ENCODE assay signal across 31 mouse cellular contexts in genomic region chr8:61561220-61561619, GRCm38 (mm10).
"Had no signal": no experiment of that assay in that cellular context is flagged by ENCODE, and none has a peak within 500 bp of the region (broad histone marks: within the 10 kb centered on the region; RNA-seq: fewer than 3 reads in every experiment).

No protein-coding gene starts in this region.

- H3K27me3 ChIP-seq: limb, embryonic 12.5 days; limb, embryonic 13.5 days; limb, embryonic 15.5 days; liver, embryonic 12.5 days; liver, embryonic 13.5 days; liver, embryonic 15.5 days; lung, embryonic 15.5 days; midbrain, embryonic 12.5 days; midbrain, embryonic 13.5 days; midbrain, embryonic 15.5 days had no signal

- H3K9ac ChIP-seq: limb, embryonic 12.5 days; limb, embryonic 13.5 days; limb, embryonic 15.5 days; liver, embryonic 12.5 days; liver, embryonic 13.5 days; liver, embryonic 14.5 days; liver, embryonic 15.5 days; lung, embryonic 14.5 days; lung, embryonic 15.5 days; midbrain, embryonic 12.5 days; midbrain, embryonic 13.5 days; midbrain, embryonic 15.5 days had no signal

- H3K36me3 ChIP-seq: limb, embryonic 10.5 days; limb, embryonic 15.5 days; liver, embryonic 12.5 days; liver, embryonic 13.5 days; liver, embryonic 15.5 days; lung, embryonic 15.5 days; midbrain, embryonic 12.5 days; midbrain, embryonic 13.5 days; midbrain, embryonic 15.5 days had no signal

- ATAC-seq: liver, embryonic 12.5 days; lung, postnatal 0 days; midbrain, embryonic 15.5 days; midbrain, embryonic 16.5 days had no signal

- H3K9me3 ChIP-seq: limb, embryonic 10.5 days; limb, embryonic 12.5 days; limb, embryonic 13.5 days; limb, embryonic 15.5 days; liver, embryonic 12.5 days; liver, embryonic 13.5 days; liver, embryonic 15.5 days; lung, embryonic 15.5 days; megakaryocyte, embryonic 14.5 days; midbrain, embryonic 10.5 days; midbrain, embryonic 12.5 days; midbrain, embryonic 13.5 days; midbrain, embryonic 15.5 days had no signal

- H3K27ac ChIP-seq: left cerebral cortex, adult 2 months; limb, embryonic 10.5 days; limb, embryonic 12.5 days; limb, embryonic 13.5 days; liver, embryonic 12.5 days; liver, embryonic 13.5 days; liver, embryonic 14.5 days; liver, embryonic 15.5 days; lung, embryonic 15.5 days; macrophage; midbrain, embryonic 10.5 days; midbrain, embryonic 12.5 days; midbrain, embryonic 13.5 days; midbrain, embryonic 15.5 days had no signal

- DNase-seq: left cerebral cortex, postnatal 4 days; liver; liver, embryonic 13.5 days; lung, adult 18-20 months; lung, adult 2 months; lung, embryonic 14.5 days; lung, postnatal 10 days; lung, postnatal 14 days; lung, postnatal 36 days; lung, postnatal 4 days; midbrain, embryonic 14.5 days had no signal

- H3K4me2 ChIP-seq: limb, embryonic 12.5 days; limb, embryonic 13.5 days; limb, embryonic 15.5 days; liver, embryonic 11.5 days; liver, embryonic 12.5 days; liver, embryonic 13.5 days; liver, embryonic 15.5 days; lung, embryonic 14.5 days; lung, embryonic 15.5 days; midbrain, embryonic 11.5 days; midbrain, embryonic 12.5 days; midbrain, embryonic 13.5 days; midbrain, embryonic 15.5 days had no signal

- H3K4me3 ChIP-seq: left cerebral cortex, adult 2 months; limb, embryonic 10.5 days; limb, embryonic 12.5 days; limb, embryonic 13.5 days; limb, embryonic 15.5 days; liver, embryonic 12.5 days; liver, embryonic 13.5 days; liver, embryonic 15.5 days; lung, embryonic 15.5 days; megakaryocyte, embryonic 14.5 days; midbrain, embryonic 10.5 days; midbrain, embryonic 12.5 days; midbrain, embryonic 13.5 days; midbrain, embryonic 15.5 days; myocyte had no signal

- H3K4me1 ChIP-seq: midbrain, embryonic 12.5 days; midbrain, embryonic 13.5 days; midbrain, embryonic 15.5 days had no signal
